Mouse (Mus musculus) liver, adult 10 weeks (tissue): ENCODE data around the gene Ndufb3. TPM values are rescaled to one million over a fixed set of nuclear protein-coding genes. Genes with fewer than 3 reads are reported as not detected.

ENCODE experiments used
- polyA plus RNA-seq: library from polyadenylated mRNA; stranded (reverse); fragments of 350-450 nt; fragmentation: Illumina TruSeq; extraction: RNeasy Lipid Tissue Mini Kit (QIAGEN cat#74804); gene quantifications from one replicate; pipeline ENCODE4 v1.2.3, GENCODE M21; 2014; ENCODE audit warnings: low read depth, low replicate concordance

Ndufb3 gene
- 78.9 TPM for polyA plus RNA-seq

GRCm38 (mm10) chr1:58586171-58586997, at the start of gene Ndufb3, which contains the start of gene Fam126b:
Gene Ndufb3 (plus strand): TSS chr1:58586384.
Gene Fam126b (minus strand): TSS chr1:58586323.

Other genes with a start within 250 kb of the Ndufb3 start
- 190 TPM for gene Bzw1, start 193.5 kb upstream of the Ndufb3 start, polyA plus RNA-seq
- 253 TPM for gene Clk1, start 162.3 kb upstream of the Ndufb3 start, polyA plus RNA-seq
- gene Nif3l1, start 141.2 kb upstream of the Ndufb3 start, polyA plus RNA-seq, result 16.2 TPM
- 54.1 TPM for gene Ppil3, start 140.9 kb upstream of the Ndufb3 start, polyA plus RNA-seq
- 9.9 TPM for gene Orc2, start 81.3 kb upstream of the Ndufb3 start, polyA plus RNA-seq
- 20.7 TPM for gene Fam126b, start 61 bp upstream of the Ndufb3 start, polyA plus RNA-seq
- 0.69 TPM for gene Als2cr12, start 109.6 kb downstream of the Ndufb3 start, polyA plus RNA-seq
- 99.9 TPM for gene Cflar, start 125.1 kb downstream of the Ndufb3 start, polyA plus RNA-seq
- 41.2 TPM for gene Casp8, start 209.0 kb downstream of the Ndufb3 start, polyA plus RNA-seq